Mouse (Mus musculus) heart, adult 8-10 months (tissue): ENCODE data around the gene St6galnac5. TPM values are rescaled to one million over a fixed set of nuclear protein-coding genes. Genes with fewer than 3 reads are reported as not detected.

ENCODE experiments used
- DNase-seq: peaks from one replicate; pipeline ENCODE4 v3.0.0; 2022; ENCODE audit warnings: low spot score
- total RNA-seq, 4 experiments: library from RNA; stranded (reverse); gene quantifications; 2 replicates each; pipeline ENCODE4 v1.2.4; 2022

Gene St6galnac5
- total RNA-seq, 4 experiments from 2014 or later: 0.19 TPM; not detected in 3

DNA sequence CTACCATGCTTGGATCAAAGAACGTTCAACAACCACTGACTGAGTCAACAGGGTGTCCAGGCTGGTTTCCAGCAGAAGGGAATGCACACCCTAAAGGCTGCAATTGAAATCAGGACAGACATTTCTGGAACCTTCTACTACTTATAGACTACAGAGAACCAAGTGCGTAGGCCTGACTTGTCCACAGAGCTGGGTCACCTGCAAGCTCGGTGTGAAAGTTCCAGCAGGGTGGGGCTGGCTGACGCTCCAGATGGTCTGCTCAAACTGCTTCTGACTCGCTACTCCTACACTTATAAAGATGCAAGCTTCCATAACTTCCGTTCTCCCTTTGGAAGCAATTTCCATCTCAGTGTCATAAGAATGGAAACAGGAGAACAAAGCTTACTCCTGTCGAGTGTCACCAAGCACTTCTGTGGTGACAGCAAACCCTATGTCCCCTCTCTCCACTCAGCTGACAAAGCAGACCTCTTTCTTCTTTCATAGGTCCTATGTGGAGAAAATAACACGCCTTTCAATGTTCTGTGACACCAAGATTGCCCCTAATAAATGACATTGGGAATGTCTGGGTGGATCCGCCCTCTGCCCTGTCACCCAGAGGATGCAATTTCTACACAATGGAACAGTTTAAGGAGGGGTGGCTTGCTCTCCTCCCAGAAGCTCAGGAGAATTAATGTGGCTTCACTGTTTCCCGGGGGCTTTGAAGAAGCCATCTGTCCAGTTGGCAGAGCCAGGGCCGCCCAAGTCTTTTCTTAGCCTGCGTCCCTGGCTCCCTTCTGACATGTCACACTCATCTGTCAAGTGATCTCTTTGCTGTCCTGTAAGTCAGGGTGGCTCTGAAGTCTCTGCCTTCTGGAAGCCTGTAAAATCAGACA is 114.2 kb downstream of the St6galnac5 start:
- DNase-seq: no peak

GRCm38 (mm10) chr3:152866035-152866965 is 115.7 kb downstream of the St6galnac5 start:
- no peak for DNase-seq

DNA sequence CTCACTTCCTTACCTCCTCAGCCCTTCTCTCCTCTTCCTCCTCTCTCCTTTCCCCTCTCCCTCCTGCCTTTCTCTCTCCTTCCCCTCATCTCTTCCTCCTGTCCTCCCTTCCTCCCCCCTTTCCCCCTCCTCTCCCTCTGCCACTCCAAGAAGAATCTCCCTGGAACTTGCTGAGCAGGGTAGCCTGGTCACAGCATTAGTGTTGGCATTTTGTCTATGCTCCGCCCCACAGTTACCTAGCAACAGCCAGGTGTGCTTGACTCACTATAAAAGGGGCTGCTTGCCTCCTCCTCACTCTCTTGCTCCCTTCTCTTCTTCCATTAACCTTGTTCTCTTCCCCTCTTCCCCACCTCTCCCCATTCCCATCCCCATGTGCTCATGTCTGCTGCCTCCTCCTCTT is 120.1 kb downstream of the St6galnac5 start:
- DNase-seq: no peak

DNA sequence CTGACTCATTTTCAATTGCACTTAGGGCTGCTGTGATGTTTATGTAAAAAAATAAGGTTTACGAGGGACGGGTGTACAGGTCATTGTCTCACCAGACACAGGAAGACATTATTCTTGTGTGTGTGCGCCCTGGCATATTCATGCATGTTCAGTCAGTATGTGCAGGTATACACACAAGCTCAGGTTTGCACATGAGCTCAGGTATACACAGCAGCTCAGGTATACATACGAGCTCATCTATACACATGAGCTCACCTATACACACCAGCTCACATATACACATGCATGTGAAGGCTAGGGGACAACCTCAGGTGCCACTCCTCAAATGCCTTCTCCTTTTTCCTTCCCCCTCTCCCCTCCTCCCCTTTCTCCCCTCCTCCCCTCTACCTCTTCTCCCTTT is 120.6 kb downstream of the St6galnac5 start:
- no peak for DNase-seq

DNA sequence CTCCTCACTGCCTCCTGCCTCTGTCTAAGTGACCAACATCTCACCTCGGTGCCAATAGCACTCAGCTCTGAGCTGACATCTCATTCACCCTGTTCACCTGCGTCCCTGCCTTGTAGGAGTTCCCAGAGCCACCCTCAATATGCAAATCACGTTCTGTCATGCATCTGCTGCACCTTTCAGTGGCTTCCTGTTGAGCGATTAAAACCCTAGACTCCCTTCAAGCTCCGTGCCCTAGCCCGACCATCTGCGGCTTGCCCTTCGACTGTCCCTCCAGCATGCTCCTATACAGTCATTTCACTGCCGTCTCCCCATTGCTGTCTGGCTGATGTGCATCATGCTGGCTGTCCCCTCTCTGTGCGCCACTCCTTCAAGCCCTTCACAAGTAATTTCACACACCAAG is 126.0 kb downstream of the St6galnac5 start:
- no peak for DNase-seq

DNA sequence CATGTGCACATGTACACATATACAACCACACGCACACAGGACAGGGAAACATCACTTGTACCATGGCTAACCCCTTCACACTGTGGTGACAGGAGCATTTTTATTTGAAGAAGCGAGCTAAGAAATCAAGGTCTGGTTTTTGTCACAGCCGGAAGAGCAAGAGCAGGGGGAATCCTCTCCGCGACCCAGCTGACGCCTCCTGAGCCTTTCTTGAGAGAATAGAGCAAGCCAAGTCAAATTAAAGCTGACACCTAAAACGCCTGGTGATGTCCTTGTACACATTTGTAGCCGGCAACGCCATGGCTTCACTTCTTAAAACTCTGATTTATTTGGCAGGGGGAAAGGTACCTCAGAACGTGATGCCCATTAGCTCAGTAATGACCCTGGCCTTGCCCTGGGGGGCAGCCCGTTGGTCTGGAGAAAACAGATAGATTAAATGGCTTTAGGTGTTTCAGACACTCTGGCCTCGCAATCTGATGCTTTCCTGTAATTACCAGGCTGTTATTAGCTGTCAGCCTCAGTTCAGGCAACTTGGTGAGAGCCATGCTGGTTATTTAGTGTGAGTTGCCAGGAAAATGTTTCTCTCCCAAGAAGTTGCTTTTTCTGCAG is 126.9 kb downstream of the St6galnac5 start:
- no peak for DNase-seq

DNA sequence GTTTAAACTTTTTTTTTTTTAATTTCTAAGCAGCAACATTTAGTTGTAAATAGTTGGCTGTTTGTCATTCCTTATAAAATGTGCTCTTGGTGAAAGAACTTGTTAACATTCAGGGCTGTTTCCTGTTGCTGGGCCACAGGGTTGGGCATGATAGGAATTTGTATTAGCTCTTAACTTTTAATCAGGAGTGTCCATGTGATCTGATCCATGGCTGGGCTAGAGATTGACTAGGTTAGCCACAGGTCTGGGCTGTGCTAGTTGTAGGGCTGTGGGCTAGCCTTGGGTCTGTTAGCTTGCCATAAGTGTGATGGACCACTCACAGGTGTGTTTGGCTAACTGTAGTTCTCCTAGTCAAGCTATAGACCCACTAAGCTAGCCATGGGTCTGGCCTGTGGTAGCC is 138.1 kb downstream of the St6galnac5 start:
- DNase-seq: no peak

DNA sequence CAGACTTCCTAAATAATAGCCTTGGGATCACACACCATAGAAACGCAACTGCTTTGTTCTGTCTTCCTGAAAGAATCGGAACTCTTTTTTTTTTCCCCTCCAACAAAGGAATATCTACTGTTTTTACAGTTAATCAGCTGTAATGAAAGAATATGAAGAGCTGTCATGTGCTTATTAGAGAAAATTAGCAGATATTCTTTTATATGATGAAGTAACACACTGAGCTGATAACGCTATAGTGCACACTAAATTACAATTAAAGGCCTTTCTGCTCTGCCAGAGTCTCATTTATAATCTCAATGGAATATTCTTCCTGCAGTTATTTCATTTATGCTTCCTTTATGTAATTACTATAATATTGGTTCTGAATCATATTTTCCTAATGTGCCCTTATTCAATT is 139.4 kb downstream of the St6galnac5 start:
- no peak for DNase-seq

DNA sequence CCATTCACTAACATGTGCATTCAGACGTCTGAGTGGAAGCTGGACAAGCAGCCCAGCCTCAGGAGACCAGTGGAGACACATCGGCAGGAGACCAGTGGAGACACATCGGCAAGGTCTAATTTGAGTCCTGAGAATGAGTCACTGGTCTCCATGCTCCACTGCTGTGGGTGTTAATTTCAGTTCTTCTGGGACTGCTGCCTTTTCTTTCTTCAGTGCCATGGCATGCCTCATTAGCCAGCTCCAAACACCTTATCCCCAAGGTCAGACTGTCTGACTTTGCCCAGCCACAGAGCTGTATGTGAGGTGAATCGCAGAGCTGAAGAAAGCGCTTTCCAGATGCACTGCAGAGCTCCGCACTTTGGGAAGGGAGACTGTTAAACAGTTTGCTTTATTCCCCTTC is 140.8 kb downstream of the St6galnac5 start:
- DNase-seq: no peak

- DNase-seq: no peak
Observed at GRCm38 (mm10) chr3:152837938-152838337, 144.1 kb downstream of the St6galnac5 start.

DNA sequence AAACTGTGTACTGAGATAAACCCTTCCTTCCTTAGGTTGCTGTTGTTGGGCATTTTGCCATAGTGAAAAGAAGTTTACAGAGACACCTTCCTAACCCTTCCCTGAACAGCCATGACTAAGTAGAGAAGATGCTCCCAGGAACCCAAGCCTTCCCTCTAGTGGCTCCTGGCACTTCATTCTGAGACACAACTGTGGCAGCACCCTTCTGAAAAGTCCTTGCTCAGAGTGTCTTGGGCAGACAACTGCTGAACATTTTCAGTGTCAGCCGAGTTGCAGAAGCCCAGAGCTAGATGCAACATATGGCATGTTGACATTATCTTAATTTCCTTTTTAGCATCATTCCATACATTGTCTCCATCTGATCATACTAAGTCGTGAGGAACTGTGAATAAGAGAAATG is 144.6 kb downstream of the St6galnac5 start:
- DNase-seq: no peak

DNA sequence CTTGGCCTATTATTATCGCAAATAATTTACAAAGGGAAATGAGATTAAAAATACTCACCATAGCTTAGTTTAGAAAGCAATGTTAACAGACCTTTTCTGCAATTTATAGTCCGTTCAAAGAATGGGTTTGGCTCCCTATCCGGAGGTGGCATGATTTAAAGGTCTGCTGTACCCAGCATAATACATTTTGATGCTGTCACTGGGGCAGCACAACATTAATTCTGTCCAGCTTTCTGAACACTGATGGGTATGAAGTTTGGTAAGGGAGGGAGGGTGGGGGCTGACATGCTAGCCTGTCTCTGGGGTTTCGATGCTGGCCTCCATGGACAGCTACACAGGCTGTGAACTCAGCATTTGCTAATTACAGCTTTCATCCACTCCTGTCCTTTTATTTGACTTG is 149.6 kb downstream of the St6galnac5 start:
- DNase-seq: no peak

DNA sequence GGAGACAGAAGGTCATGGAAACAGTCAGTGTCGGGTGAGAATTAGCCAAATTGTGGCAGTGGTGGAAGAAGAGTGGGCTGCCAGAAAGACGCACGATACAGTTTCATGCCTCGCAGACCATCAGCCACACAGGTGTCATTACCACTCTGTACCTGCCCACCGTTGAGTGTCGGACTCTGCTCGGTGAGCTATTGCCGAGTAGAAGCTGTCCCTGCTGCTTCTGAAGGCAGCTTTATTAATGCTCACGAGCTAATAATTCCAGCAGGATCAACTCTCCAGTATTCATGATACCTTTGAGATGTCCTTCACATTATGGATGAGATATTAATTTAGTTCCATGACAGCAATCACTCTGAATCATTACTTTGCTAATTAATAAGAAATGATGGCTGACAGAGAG is 150.1 kb downstream of the St6galnac5 start:
- no peak for DNase-seq

DNA sequence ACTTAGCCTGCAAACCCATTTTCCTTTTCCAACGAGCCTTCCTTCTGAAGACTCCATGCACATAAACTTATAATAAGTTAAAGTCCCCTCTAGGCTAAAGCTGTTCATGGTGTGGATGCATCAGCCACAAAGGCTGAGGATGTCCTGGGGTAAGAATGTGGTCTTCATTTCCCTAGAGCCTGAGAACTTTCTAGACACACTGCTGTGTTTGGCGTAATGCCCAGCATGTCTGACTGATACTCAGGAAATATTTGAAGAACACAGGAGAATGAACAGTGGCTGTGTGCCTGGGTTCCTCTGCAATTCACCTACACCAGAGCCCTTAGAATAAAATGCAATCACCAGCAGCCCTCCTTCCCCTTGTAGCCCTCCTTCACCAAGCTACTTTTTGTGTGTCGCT is 150.7 kb downstream of the St6galnac5 start:
- no peak for DNase-seq

- DNase-seq: peak; percentile 23
Observed at GRCm38 (mm10) chr3:152821202-152821601, 160.8 kb downstream of the St6galnac5 start.

- DNase-seq: no peak
Observed at GRCm38 (mm10) chr3:152820406-152820805, 161.6 kb downstream of the St6galnac5 start.

DNA sequence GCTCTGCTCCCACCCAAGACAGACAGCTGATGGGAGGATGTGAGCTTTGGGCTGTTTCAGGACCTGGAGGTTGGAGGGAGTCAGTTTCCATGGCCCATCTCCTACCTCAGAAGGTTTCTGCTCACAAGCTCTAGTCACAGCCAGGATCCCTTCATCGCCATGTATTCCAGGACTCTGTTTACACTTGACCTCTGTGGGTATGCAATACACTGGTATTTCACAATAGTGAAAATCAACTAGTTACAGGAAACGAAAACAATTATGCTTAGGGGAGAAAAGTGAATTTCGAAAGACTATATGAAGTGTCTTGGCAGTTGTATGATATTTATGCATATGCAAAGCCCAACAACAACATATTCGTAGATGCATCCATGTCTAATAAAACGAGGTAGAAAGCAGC is 166.9 kb downstream of the St6galnac5 start:
- DNase-seq: no peak

GRCm38 (mm10) chr3:152813905-152814304 is 168.1 kb downstream of the St6galnac5 start:
- no peak for DNase-seq

GRCm38 (mm10) chr3:152799738-152800431 is 182.2 kb downstream of the St6galnac5 start:
- DNase-seq: no peak

GRCm38 (mm10) chr3:152797354-152797753 is 184.7 kb downstream of the St6galnac5 start:
- no peak for DNase-seq

DNA sequence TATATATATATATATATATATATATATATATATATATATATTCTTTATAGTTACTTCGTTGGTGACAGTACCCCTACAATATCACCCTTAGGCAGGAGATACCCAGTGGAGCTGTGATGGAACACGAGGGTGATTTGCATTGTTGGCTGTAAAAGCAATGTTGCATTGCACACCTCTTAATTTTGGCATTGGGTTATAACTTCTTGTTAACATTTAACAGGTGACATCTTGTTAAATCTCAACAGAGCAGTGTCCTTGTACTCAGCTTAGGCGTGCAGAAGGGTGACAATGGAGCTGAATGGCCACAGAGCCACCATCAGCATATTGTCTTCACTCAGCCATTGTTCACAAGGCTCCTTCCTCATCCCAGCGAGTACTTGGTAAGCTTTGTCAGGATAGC is 185.8 kb downstream of the St6galnac5 start:
- DNase-seq: no peak

GRCm38 (mm10) chr3:152793006-152793405 is 189.0 kb downstream of the St6galnac5 start:
- DNase-seq: no peak
